Mouse (Mus musculus) heart, adult 18-20 months (tissue): ENCODE measurements around the gene Pced1b. TPM values are rescaled to one million over a fixed set of nuclear protein-coding genes. Genes with fewer than 3 reads are reported as not detected.
"Not testable (repeated sequence)": the region's sequence is repeated elsewhere in the genome, so short reads cannot be mapped to it uniquely, and the experiment has no call there.

Experiments
- DNase-seq, 2 experiments: peaks; one replicate each; pipeline ENCODE4 v3.0.0; 2021 to 2022; ENCODE audit warnings: mixed read lengths in 1 of 2
- total RNA-seq, 2 experiments: library from RNA; stranded (reverse); gene quantifications; 2 replicates each; pipeline ENCODE4 v1.2.3; 2021

The Pced1b gene
- total RNA-seq, 2 experiments from 2014 or later, result 1.9 to 4.4 TPM

- DNase-seq, result no peak
Observed at GRCm38 (mm10) chr15:97342336-97342735, 95.4 kb downstream of the Pced1b start.

DNA sequence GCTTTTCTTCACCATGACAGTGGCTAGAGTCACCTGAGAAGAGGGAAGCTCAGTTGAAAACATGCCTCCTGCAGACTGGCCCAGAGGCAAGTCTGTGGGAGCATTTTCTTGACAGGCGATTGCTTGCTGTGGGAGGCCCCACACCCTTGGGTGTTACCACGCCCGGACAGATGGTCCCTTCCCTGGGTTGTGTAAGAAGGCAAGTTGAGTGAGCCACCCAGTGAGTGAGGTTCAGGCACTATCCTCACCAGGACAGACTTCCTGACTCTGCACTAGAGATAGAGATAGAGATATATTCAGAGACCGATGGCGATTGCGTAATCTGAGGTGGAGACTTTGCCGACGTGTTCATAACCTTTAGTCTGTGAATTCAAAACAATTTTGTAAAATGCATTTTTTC is 96.0 kb downstream of the Pced1b start:
- DNase-seq, result no peak

DNA sequence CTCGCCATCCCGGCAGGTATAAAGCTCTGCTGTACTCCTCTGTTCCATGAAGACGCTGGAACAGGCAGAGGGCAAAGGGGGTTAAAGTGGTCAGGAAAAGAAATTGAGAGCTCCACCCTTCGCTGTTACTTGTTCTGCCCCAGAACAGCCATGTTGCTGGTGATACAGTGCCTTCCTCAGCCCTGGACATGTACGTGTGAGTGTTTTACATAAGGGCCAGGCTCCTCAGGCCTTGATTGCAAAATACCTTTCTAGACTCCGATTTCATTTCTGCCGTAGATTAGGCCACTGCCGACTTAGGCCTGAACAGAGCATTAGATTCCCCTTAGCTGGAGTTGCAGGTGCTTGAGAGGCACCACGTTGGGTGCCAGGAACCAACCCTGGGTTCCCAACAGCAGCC is 97.0 kb downstream of the Pced1b start:
- DNase-seq, result no peak

DNA sequence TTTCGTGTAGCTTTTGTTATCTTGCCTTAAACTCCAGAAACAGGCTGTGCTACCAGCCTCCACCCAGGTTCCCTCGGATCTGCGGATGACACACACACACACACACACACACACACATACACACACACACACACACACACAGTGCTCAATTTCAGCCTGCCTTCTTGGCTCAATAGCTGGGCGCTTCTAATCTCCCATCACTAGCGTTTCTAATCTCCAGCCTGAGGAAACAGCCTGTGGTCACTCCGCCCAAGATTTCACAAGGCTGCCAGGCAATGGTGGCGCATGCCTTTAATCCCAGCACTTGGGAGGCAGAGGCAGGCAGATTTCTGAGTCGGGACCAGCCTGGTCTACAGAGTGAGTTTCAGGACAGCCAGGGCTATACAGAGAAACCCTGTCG is 98.2 kb downstream of the Pced1b start:
- no peak for DNase-seq

- no peak for DNase-seq
Observed at GRCm38 (mm10) chr15:97345917-97346316, 99.0 kb downstream of the Pced1b start.

DNA sequence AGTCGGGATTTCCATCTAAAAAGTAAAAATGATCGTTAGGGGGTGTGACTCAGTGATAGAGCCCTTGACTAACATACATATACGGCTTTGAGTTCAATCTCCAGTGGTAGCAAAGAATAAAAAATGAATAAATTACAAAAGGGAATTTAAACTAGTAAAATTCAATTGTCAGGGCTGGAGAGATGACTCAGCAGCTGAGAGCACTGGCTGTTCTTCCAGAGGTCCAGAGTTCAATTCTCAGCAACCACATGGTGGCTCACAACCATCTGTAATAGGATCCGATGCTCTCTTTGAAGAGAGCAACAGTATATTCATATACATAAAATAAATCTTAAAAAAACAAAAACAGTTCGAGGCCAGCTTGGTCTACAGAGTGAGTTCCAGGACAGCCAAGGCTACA is 99.5 kb downstream of the Pced1b start:
- no peak for DNase-seq

GRCm38 (mm10) chr15:97346897-97347296 is 100.0 kb downstream of the Pced1b start:
- no peak for DNase-seq

DNA sequence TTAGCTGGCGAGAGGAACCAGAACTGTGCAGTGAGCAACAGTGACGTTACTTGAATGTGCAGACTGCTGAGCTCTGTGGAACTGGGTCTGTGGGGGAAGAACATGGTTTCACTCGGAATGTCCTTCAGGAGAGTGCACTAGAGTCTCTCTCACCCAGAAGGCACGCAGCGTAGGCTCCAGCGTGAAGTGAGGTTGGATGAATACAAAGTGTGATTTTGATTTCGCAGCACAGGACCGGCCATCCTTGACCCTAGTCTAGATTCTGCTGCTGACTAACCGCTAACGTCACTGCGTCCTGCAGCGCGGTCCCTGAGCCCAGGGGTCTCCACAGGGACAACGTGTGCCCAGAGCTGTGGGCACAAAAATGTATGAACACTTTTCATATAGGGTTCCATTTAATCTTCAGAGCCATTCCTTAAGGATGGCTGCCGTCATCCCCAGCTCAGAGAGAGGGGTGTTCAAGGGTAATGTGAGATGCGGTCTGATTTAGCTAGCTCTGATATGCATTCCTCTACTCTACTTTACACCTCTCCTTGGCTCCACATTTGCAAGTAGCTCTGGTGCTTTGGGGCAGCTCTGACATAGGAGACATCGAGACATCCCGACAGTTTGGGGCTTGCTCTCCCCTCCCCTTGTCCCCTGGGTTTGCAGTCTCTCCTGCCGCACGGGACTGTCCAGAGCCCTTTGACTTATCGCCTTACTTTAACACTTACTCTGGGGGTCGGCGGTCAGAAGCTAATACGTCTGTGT is 101.8 kb downstream of the Pced1b start:
- DNase-seq, result no peak

DNA sequence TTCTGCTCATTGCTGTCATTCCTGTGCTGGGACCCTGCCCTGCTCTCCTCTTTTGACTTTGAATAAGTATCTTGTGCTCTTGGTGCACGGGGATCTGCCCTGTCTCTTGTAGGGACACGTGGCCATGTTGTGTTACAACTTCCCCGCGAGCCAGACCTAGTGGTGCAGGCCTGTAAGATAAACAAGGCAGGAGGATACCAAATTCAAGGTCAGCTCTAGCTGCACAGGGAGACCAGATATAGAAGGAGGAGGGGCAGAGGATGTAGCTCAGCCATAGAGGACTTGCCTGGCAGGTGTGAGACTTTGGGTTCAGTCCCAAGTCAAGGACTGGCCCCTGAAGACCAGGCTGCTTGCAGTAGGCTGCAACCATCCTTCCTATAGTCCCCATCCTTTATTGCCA is 103.6 kb downstream of the Pced1b start:
- peak in 1 of 2 experiments; percentile 6 for DNase-seq

DNA sequence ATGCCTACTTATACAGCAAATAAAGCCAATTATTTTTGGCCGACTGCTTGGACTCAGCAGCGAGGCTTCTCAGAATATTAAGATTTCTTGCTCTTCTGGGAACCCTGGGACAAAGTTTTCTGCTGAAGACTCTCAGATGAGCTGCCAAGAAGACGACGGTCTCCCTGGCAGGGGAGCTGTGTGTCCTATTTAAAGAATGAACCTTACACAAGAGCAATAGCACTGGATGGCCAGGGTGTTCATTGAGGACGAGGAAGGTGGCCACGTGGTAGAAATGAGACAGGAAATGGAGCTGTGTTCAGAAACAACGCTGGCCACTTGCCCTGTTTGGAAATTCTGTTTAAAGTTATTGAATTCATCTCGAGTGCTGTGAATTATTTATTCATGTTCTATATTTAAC is 104.1 kb downstream of the Pced1b start:
- peak; percentile 54 to 71 for DNase-seq

DNA sequence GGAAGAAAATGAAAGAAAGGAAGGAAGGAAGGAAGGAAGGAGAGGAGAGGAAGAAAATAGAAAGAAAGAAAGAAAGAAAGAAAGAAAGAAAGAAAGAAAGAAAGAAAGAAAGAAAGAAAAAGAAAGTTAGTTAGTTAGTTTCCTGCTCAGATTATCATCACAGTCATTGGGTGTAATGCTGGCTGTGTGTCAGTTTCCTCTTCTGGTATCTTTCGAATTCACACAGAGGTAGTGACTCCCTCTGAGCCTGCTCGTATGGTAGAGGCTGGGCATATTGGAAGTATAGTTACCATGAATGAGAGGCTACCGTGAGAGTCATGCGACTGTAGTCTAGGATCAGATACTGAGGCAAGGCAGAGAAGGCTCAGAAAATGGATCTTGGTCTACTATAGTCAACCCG is 104.8 kb downstream of the Pced1b start:
- DNase-seq, result no peak

DNA sequence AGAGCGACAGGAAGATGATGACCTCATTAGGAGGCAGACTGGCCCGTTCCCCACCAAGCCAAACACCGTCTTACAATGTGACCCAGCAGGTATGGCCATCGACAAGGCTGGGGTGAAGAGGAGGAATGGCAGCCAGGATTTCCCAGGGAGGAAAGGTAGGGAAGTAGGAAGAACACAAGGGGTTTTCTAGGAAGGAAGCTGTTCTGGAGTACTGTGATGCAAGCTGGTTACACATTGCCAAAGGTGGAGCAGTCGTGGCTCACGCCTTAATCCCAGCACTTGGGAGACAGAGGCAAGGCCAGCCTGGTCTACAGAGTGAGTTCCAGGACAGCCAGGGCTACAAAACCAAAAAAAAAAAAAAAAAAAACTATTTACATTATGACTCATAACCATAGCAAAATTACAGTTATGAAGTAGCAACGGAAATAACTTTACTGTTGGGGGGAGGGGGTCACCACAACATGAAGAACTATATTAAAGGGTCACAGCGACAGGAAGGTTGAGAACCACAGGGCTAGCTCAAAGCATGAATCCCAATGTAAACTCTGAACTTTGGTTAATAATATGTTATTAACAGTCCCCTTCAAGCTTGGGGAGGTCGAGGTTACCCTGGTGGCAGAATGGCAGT is 108.9 kb downstream of the Pced1b start:
- no peak for DNase-seq

DNA sequence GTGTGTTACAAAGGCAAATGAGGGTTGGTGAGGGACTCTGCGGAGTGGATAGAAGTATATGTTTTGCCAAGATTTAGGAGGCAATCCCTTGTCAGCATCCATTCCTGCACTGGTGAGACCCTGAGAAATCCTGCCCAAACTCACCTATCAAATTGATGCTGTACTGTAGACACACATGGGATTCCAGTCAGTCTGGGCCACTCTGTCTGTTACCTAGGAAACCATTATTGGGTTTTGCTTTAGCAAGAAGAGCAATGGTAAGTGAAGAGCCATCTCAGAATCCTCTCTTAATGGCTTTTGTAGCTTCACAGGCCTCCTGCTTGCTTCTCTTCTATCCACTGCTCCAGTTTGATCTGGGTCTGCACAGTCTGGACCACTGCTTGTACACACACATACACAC is 110.1 kb downstream of the Pced1b start:
- no peak for DNase-seq

GRCm38 (mm10) chr15:97360842-97361770 is 114.2 kb downstream of the Pced1b start:
- DNase-seq, result peak in 1 of 2 experiments; percentile 45

DNA sequence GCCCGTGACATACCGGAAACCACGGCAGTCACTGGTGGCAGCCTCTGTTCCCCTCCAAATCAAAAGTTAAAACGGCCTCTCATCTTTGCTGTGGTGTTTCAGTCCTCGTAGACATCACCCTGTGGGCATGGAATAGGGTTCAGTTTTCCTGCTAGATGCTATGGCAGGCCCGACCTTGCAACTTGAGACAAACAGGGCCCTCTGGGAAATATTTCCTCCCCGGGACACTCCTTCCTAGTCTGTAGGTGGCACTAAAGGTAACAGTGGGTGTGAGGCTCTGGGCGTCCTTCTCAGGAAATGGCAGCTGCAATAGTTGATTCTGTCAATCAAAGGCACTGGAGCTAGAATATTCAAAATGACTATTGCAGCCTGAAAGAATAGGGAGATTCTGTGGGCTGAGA is 114.9 kb downstream of the Pced1b start:
- peak in 1 of 2 experiments; percentile 16 for DNase-seq

DNA sequence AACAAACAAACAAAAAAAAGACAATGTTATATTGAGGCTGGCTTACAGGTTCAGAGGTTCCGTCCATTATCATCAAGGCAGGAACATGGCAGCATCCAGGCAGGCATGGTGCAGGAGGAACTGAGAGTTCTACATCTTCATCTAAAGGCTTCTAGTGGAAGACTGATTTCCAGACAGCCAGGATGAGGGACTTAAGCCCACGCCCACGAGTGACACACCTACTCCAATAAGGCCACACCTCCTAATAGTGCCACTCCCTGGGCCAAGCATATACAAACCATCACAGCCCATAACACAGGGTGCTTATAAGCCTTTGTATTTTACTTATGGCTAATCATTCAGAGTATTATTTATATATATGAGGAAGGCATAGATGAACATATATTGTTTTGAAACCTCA is 117.4 kb downstream of the Pced1b start:
- not testable (repeated sequence) for DNase-seq

DNA sequence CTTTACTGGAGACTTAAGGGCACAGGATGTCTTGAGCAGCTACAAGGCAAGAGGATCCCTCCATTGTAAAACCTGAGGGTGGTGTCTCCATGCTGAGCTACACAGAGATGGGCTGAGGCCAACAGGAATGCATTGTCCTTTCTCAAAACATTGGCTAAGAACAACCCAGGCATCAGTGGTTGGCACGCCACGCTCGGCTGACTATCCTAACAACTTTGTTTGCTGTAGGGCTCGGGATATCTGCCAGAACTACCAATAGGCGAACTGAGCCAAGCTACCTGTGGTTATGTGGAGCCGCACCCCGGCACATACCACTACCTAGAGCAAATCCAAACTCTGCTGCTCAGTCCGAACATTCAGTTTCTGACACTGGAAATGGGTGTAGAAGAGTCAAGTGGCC is 118.1 kb downstream of the Pced1b start:
- DNase-seq, result no peak

- no peak for DNase-seq
Observed at GRCm38 (mm10) chr15:97368035-97368608, 121.2 kb downstream of the Pced1b start.

- no peak for DNase-seq
Observed at GRCm38 (mm10) chr15:97368631-97369030, 121.7 kb downstream of the Pced1b start.

GRCm38 (mm10) chr15:97369144-97369543 is 122.2 kb downstream of the Pced1b start:
- DNase-seq, result no peak

DNA sequence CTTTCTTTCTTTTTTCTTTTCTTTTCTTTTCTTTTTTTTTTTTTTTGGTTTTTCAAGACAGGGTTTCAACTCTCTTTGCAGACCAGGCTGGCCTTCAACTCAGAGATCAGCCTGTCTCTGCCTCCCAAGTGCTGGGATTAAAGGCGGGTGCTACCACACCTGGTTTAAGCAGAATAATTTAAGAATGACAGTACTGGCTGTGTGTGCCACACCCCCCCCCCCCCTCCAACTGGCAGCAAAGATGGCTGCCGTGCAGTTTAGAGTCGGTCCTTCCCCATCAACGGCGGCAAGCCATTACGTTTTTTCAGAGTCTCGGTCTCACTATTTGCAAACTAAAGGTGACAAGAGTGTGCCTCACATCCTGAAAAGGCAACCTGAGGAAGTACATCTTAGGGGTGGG is 124.0 kb downstream of the Pced1b start:
- DNase-seq, result no peak

DNA sequence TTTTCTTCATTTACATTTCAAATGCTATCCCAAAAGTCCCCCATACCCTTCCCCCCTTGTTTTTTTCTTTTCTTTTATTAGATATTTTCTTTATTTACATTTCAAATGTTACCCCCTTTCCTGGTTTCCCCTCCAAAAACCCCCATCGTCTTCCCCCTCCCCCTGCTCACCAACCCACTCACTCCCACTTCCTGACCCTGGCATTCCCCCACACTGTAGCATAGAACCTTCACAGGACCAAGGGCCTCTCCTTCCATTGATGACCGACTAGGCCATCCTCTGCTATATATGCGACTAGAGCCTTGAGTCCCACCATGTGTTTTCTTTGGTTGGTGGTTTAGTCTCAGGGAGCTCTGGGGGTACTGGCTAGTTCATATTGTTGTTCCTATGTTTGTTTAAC is 125.1 kb downstream of the Pced1b start:
- not testable (repeated sequence) for DNase-seq
